Mouse (Mus musculus) lung, postnatal 0 days (tissue): Measurements from ENCODE around the gene Prdm11.

Experiments
- CTCF ChIP-seq: IDR thresholded peaks from 2 replicates; pipeline ENCODE4 v1.5.1; 2016; ENCODE audit warnings: antibody characterized with exemption, mild to moderate bottlenecking
- EP300 ChIP-seq: IDR thresholded peaks from 2 replicates; pipeline ENCODE4 v1.6.1; 2016; ENCODE audit warnings: antibody characterized with exemption, mild to moderate bottlenecking, control low read depth

DNA sequence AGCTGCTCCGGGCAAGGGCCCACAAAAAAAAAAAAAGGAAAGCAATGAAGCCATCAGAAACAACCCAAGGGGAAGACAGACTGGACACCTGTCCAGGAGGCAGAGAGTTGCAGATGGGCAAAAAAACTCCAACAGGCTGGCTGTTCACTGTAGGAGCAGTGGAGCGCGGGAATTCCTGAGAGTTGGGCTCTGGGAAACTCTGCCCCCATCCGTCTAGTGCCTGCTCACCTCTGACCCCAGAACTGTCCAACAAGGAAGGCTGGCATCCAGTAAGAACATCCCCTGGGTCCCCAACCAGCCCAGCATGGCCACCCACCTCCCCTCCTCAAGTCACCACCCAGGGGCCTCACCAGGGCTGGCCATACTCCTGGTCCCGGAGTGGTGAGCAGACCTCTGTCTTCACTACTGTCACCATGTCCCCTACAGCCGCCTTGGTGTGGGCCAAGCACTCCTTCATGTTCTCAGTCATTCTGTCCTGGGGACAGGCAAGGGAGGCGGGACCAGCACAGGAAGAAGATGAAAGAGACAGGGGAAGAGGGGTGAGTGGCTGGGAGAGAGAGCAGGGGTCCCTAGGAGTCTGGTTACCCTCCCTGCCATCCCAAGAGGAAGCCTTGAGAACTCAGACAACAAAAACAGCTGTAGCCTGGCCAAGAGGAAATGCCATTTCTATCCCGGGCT is 32.4 kb downstream of the Prdm11 start:
- TF ChIP-seq CTCF = no peak
- TF ChIP-seq EP300 = peak; percentile 35; the same call in 1 of the 2 replicates
